Mouse (Mus musculus) stomach, embryonic 15.5 days (tissue): ENCODE results near the gene Gm21900. TPM values are rescaled to one million over a fixed set of nuclear protein-coding genes. Genes with fewer than 3 reads are reported as not detected.
"Not testable (repeated sequence)": the region's sequence is repeated elsewhere in the genome, so short reads cannot be mapped to it uniquely, and the experiment has no call there.

Experiments used
- ATAC-seq: fragments of 200-750 bp; cut with Nextera tagmentation; 2 replicates; pipeline ENCODE4 v1.8.0; 2017; ENCODE audit warnings: low read depth, moderate number of reproducible peaks, moderate TSS enrichment; ENCODE audit not compliant: insufficient read depth, low FRiP score
- H3K27ac ChIP-seq: fragments of 300-500 bp; sonication (generic); 2 replicates; pipeline ENCODE4 v1.5.1; 2015; ENCODE audit warnings: mild to moderate bottlenecking, inconsistent platforms
- H3K27me3 ChIP-seq: fragments of 300-500 bp; sonication (generic); replicated peaks from 2 replicates; pipeline ENCODE4 v1.6.1; 2015; ENCODE audit warnings: inconsistent platforms
- H3K36me3 ChIP-seq: fragments of 300-500 bp; sonication (generic); 2 replicates; pipeline ENCODE4 v1.6.1; 2015; ENCODE audit warnings: inconsistent platforms
- H3K4me1 ChIP-seq: fragments of 300-500 bp; sonication (generic); 2 replicates; pipeline ENCODE4 v1.6.1; 2015; ENCODE audit warnings: inconsistent platforms
- H3K4me2 ChIP-seq: fragments of 300-500 bp; sonication (generic); 2 replicates; pipeline ENCODE4 v1.6.1; 2015; ENCODE audit warnings: mild to moderate bottlenecking, inconsistent platforms
- H3K4me3 ChIP-seq: fragments of 300-500 bp; sonication (generic); replicated peaks from 2 replicates; pipeline ENCODE4 v1.5.1; 2015; ENCODE audit warnings: inconsistent platforms
- H3K9ac ChIP-seq: fragments of 300-500 bp; sonication (generic); 2 replicates; pipeline ENCODE4 v1.6.1; 2015; ENCODE audit warnings: inconsistent platforms
- H3K9me3 ChIP-seq: fragments of 300-500 bp; sonication (generic); 2 replicates; pipeline ENCODE4 v1.6.1; 2016; ENCODE audit warnings: inconsistent platforms
- WGBS: fragments of 180-500 bp; shearing (Covaris S2); methylation state at CpG from one replicate; pipeline ENCODE4 v1.1.7; 2015; 5-methylcytosine and 5-hydroxymethylcytosine counted together
- polyA plus RNA-seq: library from polyadenylated mRNA; unstranded; fragments of >200 nt; fragmentation: Nextera tagmentation; extraction: Ambion mirVana; gene quantifications from 2 replicates; pipeline ENCODE4 v1.2.1, GENCODE M21; 2015

The Gm21900 gene
- not detected in 2 replicates for polyA plus RNA-seq

DNA sequence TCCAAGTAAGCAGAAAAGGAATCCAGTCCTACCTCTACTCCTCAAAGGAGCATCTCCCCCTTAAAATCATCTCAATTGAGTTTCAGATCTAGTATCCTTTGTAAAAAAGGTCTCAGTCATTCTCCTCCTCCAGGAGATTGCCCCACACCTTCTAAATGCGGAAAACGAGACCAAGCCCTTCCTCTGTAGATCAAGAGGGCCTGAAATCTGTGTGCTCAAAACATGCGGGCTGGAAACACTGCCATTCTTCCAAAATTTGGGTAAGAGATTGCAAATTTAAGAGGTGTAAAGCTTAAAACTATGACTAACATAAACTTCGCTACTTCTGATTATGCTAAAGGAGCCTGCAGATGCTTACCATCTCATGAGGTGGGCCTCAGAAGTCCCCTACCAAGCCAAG, at the start of gene Gm21900:
Gm21900 (plus strand) TSS at position 301 of the 400 bp plus-strand sequence.
- ATAC-seq, H3K36me3 ChIP-seq, H3K4me1 ChIP-seq, H3K4me3 ChIP-seq, H3K9me3 ChIP-seq, H3K9ac ChIP-seq, H3K4me2 ChIP-seq, H3K27ac ChIP-seq, H3K27me3 ChIP-seq: not testable (repeated sequence)
- 69% methylated on average over 3 of the region's 4 CpGs for WGBS

DNA sequence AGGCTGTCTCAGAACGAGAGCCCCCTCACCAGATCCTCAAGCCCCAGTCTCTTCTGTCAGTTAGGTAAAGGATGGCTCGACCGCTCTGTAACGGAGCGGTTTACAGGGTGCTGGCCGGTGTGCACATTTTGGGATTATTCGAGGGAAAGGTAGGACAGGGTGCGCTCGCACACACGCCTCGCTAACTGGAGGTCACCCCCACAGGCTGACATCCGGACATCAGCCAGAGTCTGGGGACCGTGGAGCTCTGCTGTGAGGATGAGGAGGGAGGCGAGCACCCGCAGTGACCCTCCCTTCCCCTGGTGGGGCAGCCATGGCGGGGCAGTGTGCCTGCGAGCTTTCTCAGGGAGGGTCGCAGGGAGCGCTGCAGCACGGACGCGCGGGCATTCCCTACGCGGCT, 27.4 kb downstream of the Gm21900 start:
- WGBS = 28% methylated on average over 7 of the region's 25 CpGs
- not testable (repeated sequence) for H3K4me2 ChIP-seq, H3K9me3 ChIP-seq, H3K36me3 ChIP-seq, H3K4me1 ChIP-seq, ATAC-seq, H3K27me3 ChIP-seq, H3K27ac ChIP-seq, H3K9ac ChIP-seq, H3K4me3 ChIP-seq

Other genes starting within 250 kb of the Gm21900 start
- gene Gm28510, start 203.6 kb upstream of the Gm21900 start, polyA plus RNA-seq = not detected in 2 replicates
- gene Gm20737, start 80.3 kb upstream of the Gm21900 start, polyA plus RNA-seq = not detected in 2 replicates
- gene Gm21775, start 62.9 kb upstream of the Gm21900 start, polyA plus RNA-seq = not detected in 2 replicates
- gene Gm20777, start 136.1 kb downstream of the Gm21900 start, polyA plus RNA-seq = not detected in 2 replicates